Mouse (Mus musculus) right cerebral cortex, adult 18-20 months (tissue): ENCODE results near the gene Arid4b.
"Not testable (repeated sequence)": the region's sequence is repeated elsewhere in the genome, so short reads cannot be mapped to it uniquely, and the experiment has no call there.

Source experiments
- DNase-seq: peaks from one replicate; pipeline ENCODE4 v3.0.0; 2022; ENCODE audit warnings: mixed read lengths

Gene Arid4b

DNA sequence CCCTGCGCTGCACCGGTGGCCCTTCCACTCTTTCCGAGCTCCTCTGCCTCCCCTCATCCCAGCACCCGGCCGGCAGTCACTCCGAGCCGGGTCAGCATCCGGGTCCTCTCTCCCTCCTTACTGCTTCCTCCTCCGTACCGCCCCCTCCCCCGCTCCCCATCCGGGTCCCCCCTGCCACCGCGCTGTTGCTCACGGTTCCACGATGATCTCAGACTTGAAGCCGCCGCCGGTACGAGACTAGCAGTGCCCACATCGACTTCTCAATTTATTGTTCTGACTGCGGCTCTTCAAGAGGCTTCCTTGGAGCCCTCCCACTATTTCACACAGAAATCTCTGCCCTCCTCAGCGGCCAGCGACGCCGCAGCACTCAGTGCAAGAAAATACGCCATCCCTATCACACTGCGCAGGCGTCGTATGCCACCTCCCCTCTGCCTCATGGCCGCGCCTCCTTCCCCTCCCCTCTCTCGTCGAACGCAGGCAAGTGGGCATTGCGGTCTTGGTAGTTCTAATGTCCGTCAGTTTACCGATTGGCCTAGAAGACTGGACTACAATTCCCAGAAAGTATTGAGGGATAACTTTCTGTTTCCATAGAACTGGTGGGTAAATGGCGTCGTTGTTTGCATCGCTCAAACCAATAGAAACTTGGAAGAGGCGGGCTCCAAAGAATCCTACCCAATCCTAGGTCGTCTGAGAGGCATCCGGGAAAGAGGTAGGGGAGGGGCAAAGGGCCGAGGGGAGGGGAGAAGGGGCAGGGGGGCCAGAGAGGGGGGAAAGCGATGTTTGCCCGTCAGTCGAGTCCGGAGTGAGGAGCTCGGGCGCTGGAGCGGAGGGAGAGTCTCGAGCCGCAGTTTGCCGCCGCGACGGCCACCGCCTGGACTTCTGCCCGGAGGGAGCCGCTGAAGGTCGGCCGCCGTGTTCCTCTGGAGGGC lies at the start of gene Arid4b, which contains the start of gene Ggps1:
Gene Arid4b, plus strand, starts transcription at position 220 of the 929 bp plus-strand sequence.
Gene Ggps1, minus strand, starts transcription at position 476 of the 929 bp plus-strand sequence.
- DNase-seq = peak; percentile 98

DNA sequence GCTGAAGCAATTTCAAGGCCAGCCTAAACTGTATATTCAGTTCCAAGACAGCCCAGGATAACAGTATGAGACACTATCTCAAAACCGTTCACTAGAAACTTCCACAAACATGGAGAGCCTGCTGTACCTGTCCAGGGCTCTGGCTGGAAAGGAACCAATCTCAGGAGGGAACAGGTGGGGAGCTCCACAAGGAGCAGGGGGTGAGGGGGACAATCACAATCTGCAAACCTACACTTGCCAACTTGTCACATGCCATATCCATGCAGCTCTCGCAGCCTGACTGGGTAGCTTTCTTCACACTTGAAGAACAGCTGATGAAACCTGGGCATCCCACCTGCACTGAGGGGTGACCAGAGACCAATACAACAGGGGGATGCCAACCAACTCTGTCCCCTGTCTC lies 49.0 kb upstream of the Arid4b start:
- DNase-seq = no peak

DNA sequence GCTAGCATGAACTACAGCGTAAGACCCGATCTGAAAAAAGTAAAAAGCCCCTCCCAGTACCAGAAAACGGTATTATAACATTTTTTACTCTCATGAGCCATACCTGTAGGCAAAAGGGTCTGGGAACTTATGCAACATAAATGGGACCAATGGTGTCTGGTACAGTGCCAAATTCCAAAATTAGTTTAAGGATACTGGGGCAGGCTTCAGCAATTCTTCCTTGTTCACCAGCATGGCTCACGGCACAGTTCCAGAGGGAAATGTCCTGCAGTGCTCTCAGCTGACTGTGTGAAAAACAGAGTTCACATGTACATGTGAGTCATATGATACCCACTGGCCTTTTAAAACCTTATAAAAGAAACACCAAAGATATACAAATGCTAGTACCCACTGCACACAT lies 48.5 kb upstream of the Arid4b start:
- DNase-seq = no peak

DNA sequence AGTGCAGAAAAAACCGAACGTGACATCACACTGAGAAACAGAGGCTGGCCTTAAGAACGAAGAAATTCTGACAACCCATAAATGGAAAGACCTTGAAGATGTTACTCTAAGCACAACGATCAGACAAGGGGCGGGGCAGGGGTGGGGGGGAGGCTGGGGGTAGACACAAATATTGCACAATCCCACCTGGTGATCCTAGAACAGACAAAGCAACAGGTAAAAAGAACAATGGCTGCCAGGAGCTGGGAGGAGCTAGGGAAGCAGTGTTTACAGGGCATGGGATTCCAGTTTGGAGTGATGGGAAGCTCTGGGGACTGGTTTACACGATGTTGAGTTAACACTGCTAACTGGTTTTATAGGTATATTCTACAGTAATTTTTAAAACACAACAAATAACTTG lies 47.4 kb upstream of the Arid4b start:
- DNase-seq = no peak

DNA sequence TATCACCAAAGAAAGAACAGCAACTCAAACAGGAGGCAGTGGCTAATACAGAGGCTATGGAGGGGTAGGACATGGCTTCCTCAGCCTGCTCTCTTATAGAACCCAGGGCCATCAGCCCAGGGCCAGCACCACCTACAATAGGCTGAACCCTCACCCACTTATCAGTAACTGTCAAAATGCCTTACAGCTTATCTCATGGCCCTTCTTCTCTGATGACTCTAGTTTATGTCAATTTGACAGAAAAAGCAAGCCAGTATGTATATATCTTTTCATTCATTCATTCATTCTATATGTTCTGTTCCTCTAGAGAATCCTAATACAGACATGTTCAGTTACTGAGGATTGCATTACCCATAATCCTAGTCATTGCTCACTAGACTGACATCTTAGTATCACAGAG lies 44.7 kb upstream of the Arid4b start:
- DNase-seq = no peak

DNA sequence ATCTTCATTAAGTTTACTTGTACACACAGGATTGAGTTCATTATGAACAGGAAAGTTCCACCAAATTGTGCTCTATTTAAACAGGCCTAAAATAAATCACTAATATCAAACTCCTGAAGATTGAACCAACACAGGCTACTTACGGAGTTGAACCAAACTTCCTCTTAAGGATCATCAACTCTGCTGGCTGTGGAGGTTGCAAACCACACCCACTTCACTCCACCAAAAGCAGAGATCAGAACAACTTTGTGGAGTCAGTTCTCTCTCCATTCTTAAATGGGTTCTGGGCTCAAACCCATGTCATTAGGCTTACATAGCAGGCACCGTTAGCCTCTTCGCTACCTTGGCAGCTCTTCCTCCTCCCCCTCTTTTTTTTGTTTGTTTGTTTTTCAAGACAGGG lies 44.2 kb upstream of the Arid4b start:
- no peak for DNase-seq

DNA sequence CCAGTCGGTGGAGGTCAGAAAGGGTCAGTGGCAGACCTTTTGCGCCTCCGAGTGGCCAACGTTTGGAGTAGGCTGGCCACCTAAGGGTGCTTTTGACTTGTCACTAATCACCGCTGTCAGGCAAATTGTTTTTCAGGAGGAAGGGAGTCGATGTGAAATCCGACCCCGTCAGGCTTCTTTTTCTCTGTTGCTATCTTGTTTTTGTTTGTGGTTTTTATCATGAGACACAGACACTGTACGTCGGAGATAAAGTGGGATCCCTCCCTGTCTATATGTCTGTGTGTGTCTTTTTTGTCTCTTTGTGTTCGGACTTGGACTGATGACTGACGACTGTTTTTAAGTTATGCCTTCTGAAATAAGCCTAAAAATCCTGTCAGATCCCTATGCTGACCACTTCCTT lies 41.6 kb upstream of the Arid4b start:
- not testable (repeated sequence) for DNase-seq

DNA sequence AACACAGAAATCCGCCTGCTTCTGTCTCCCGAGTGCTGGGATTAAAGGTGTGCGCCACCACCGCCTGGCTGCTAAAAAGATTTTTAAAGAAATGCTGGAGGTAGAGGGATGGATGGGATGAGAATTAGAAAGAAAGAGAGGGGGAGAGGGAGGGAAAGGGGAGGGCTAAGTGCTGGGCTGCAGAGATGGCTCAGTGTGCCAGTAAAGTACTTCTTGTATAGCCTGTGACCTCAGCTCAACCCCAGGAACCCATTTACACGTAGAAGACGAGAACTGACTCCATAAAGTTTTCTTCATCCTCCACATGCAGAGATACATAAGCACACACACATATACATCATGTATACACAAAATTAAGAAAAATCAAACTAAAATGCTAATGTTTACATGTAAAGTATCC lies 37.5 kb upstream of the Arid4b start:
- no peak for DNase-seq

DNA sequence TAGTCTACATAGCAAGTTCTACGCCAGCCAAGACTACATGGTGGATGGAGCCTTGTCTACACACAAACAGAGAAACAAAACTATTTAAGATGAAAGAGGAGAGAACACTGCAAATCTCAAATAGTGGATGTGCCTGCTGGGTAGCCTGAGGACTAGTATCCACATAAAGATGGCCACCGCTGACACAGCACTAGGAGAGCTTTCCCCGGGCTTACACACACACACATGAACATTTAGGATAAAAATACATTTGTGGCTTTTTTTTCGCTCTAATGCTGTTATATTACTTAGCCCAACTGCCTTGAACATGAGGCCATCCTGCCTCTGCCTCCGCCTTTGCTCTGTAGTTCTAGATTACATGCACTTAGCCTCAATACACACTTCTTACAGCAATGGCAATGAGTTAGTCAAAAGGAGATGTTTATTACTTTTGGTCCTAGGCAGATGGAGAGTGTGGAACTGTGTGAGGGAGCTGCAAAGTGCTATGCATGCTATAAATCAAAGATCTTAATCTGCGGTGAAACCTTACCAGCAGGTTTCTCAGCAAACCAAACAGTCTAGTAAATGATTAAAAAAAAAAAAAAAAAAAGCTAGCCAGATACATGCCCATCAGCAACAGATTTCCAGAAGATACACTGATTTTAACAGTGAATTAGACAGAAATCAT lies 36.7 kb upstream of the Arid4b start:
- no peak for DNase-seq

DNA sequence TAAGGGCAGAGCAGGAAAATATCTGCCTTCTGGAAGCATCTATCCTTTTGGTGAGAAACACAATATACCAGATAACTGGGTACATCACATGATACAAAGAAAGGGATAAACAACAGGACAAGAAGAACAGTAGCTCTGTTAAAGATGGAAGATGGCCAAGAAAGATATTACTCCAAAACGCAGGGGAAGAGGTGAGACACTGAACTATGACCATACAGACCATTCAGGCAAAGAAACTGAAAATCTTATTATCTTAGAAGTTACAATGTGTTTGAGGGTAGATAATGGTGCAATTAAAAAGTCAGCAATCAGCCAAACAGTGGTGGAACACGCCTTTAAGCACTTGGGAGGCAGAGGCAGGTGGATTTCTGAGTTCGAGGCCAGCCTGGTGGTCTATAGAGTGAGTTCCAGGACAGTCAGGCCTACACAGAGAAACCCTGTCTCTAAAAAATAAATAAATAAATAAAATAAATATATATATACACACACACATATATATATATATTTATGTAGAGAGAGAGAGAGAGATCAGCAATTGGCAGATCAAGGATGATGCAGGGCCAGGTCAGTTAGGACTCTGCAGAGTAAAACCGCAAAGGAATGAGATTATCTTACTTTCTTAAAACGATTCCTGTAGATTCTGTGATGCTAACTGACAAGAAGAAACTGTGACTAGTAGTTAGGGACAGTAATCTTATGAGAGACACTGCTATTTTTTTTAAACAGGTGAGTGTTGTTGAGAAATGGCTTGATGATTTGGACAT lies 29.5 kb upstream of the Arid4b start:
- no peak for DNase-seq

DNA sequence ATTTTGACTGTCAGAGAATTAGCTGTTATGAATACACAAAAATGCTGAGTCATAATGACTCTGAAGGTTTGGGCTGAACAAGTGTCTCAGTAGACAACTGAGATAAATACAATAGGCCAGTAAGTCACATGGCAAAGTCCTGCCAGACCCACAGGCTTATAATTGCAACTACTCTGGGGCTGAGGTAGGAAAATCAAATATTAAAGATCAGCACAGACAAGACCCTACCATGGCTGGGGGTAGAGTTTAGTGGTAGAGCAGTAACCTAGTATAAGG lies 29.0 kb upstream of the Arid4b start:
- no peak for DNase-seq

DNA sequence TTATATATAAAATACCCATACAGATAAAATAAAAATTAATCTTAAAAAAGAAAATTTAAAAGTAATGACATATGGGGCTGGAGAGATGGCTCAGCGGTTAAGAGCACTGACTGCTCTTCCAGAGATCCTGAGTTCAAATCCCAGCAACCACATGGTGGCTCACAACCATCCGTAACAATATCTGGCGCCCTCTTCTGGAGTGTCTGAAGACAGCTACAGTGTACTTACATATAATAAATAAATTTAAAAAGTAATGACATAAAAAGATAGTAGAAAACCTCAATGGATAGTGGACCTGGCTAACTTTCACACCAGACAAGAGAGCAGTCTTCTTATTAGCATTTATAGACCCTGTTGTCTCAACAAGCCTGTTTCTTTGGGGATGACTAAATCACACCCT lies 27.7 kb upstream of the Arid4b start:
- DNase-seq = not testable (repeated sequence)

DNA sequence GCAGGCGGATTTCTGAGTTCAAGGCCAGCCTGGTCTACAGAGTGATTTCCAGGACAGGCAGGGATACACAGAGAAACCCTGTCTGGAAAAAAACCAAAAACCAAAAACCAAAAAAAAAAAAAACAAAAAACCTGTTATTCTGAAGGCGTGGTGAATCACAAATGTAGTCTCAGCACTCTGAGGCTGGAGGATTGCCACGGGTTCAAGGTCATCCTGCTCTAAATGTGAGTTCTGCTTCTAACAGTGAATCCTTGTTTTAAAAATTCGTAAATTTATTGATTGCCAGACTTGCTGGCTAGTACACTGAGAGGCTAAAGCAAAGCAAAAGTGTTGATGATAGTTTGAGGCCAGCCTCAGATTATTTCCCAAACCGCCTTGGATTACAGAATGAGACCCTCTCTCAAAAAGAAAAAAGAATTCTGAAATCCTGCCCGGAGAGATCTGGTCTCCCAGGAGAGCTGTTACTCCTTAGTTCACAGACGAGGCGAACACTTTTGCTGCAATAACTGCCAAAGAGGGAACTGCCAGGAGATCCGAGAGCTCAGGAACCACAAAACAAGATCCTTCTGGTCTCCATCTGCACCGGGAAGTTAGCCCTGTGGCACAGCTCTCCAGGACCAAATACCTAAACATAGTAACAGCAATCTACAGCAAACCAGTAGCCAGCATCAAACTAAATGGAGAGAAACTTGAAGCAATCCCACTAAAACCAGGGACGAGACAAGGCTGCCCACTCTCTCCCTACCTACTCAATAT lies 27.0 kb upstream of the Arid4b start:
- no peak for DNase-seq

DNA sequence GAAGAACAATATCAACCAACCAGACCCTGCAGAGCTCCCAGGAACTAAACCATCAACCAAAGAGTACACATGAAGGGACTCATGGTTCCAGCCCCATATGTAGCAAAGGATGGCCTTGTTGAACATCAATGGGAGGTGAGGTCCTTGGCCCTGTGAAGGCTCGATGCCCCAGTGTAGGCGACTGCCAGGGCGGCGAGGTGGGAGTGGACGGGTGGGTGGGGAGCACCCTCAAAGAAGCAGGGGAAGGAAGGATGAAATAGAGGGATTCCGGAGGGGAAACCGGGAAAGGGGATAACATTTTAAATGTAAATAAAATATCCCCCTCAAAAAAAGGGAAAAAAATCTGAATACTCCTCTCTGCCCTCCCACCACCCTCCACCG lies 24.1 kb upstream of the Arid4b start:
- no peak for DNase-seq

DNA sequence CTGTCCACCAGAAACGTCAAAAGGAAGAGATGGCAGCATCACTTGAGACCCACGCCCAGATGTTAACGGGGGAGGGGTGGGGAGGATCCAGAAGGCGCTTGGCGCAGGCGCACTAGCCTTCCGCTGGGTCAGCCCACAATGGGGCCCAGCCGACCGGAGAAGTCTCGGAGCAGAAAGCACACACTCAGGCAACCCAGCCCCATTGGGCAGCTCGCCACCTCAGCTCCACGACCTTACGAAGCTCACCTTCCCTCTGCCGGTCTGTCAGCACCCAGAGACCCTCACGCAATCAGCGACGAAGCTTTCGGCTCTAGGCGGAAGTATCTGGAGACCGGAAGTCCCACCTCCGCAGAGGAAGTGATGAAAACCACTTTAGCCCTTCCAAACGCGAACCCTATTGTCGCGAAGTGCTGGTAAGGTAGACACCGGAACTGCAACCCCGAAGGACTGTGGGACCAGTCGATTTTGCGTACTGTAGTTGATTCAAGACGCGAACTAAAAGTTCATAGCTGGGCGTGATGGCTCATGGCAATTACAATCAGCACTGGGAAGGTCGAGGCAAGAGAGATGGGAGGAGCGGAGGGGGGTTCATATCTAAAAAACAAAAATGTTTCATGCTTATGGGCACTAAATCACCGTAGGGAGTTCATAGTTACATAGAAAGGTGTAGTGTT lies 23.6 kb upstream of the Arid4b start, which contains the start of gene Tbce:
Gene Tbce, minus strand, starts transcription at position 347 of the 674 bp plus-strand sequence.
- DNase-seq = peak; percentile 91

DNA sequence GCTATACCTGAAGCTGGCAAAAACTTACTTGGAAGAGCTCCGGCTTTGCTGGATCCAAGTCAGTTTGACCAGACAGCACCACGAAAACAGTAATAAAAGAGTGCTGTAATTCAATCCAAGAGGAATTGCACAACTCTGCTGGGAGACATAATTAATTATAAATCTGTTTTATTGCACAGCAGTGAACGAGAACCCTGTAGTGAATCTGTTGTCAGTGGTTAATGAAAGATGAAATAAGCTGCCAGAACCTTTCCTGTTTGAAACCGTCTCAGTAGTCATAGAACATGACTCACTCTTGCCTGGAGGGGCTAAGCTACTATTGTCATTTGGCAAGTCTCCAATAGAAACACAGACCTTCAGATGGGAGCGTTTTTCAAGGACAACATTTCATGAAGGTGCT lies 22.8 kb upstream of the Arid4b start:
- DNase-seq = no peak

DNA sequence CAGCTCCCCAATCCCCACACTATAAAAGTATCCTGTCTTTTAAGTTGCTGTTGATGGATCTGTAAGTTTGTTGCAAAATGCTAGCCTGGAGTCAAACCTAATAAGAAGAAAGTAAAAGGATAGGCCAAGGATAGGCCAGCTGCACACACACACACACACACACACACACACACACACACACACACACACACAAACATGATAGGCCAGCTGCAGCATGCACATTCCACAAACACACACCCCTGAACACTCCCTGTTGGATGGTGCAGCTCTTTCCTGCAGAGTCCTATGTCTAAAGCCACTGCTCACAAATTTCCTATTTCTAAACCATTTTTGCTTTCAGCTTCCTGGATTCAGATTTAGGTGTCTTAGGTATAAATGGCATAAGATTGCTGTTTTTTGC lies 19.2 kb upstream of the Arid4b start:
- DNase-seq = no peak

DNA sequence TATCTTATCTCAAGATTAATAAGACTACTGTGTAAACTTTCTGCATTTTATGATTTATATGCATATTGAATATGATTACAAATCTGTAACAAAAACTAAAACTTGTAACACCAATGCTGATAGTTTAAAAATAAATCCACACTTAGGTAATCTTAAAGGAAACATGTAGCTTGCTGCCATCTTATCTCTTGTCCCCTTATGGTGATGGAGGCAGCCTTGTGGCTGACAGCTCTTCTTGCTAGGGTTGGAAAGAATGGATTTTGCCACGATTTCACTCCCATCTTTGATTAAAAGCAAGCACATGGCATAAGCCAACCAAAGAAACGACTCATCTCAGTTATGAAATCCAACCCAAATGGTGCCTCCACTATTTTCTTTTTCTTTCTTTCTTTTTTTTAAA lies 18.5 kb upstream of the Arid4b start:
- no peak for DNase-seq

DNA sequence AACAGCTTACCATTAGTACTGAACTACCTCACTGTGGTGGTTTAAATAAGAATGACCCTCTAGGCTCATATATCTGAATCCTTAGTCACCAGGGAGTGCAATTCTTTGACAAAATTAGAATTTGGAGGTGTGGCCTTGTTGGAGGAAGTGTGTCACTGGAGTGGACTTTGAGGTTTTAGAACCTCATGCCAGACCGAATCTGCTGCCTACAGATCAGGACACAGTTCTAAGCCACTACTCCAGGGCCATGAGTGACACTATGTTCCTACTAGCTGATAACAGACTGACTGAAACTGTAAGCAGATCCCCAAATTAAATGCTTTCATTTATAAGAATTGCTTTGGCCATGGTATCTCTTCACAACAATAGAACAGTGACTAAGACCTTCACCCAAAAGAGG lies 13.2 kb upstream of the Arid4b start:
- no peak for DNase-seq

DNA sequence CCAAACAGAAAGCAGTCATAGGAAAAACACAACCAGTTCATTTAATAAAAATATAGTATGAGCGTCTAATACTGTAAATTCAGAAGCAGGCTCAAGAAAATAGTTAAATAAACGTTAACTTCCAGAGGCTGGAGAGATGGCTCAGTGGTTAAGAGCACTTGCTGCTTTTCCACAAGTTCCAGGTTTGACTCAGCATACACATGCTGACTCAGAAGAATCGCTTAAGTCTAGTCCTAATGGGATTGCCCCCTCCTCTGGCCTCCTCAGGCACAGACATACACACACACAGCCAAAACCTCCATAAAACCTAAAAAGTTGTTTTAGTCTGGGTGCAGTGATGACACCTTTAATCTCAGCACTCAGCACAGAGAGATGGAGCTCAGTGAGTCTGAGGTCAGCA lies 6.2 kb upstream of the Arid4b start:
- no peak for DNase-seq

DNA sequence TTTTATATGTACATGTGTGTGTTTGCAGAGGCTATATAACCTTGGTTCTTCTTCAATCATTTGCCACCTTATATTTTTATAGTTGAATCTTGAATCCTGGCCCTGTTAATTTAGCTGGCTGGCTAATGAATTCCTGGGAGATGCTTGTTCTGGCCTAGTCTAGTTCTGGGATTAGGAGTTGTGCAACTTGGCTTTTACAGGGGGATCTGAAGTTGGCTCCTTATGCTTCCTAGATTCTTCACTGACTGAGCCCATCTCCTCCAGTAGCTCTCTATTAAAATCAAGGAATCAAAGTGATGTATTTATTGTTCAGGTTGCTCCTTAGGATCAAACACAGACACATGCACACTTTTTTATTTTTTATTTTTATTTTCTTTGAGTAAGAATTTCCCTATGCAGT lies 3.5 kb upstream of the Arid4b start:
- DNase-seq = no peak
